Mouse (Mus musculus) kidney, adult 2 months (tissue): ENCODE results near the gene Hist2h2be. TPM values are rescaled to one million over a fixed set of nuclear protein-coding genes. Genes with fewer than 3 reads are reported as not detected.
"Not testable (repeated sequence)": the region's sequence is repeated elsewhere in the genome, so short reads cannot be mapped to it uniquely, and the experiment has no call there.

ENCODE experiments used
- DNase-seq: peaks from one replicate; pipeline ENCODE4 v3.0.0; 2021
- H3K27ac ChIP-seq: fragments of 200-500 bp; 2 replicates; pipeline ENCODE4 v1.5.1; 2012; ENCODE audit warnings: low read depth, low read length, control low read depth, inconsistent platforms; ENCODE audit not compliant: insufficient read depth
- H3K27me3 ChIP-seq: fragments of 200-500 bp; replicated peaks from 2 replicates; pipeline ENCODE4 v1.6.1; 2012; ENCODE audit warnings: mild to moderate bottlenecking, moderate library complexity, low read length, inconsistent platforms; ENCODE audit not compliant: control insufficient read depth, insufficient read depth
- H3K36me3 ChIP-seq: fragments of 200-500 bp; 2 replicates; pipeline ENCODE4 v1.6.1; 2012; ENCODE audit warnings: mild to moderate bottlenecking, moderate library complexity, low read length, inconsistent platforms; ENCODE audit not compliant: control insufficient read depth, insufficient read depth
- H3K4me1 ChIP-seq: fragments of 200-500 bp; 2 replicates; pipeline ENCODE4 v1.6.1; 2011; ENCODE audit warnings: low read length; ENCODE audit not compliant: control insufficient read depth, insufficient read depth
- H3K4me3 ChIP-seq: fragments of 200-500 bp; 2 replicates; pipeline ENCODE4 v1.5.1; 2011; ENCODE audit warnings: mild to moderate bottlenecking, low read depth, low read length, control low read depth; ENCODE audit not compliant: insufficient read depth
- CTCF ChIP-seq: fragments of 200-500 bp; conservative IDR thresholded peaks from 2 replicates; pipeline ENCODE4 v1.5.1; 2011; ENCODE audit warnings: low read depth, mild to moderate bottlenecking, control low read depth, low read length, moderate library complexity, mixed read lengths; ENCODE audit not compliant: insufficient read depth, insufficient read length
- POLR2A ChIP-seq: fragments of 200-500 bp; IDR thresholded peaks from one replicate; pipeline ENCODE4 v1.6.1; 2011; ENCODE audit warnings: low read depth, low read length, control low read depth
- WGBS: fragments of 180-500 bp; shearing (Covaris S2); methylation state at CpG from one replicate; pipeline ENCODE4 v1.1.7; 2018; 5-methylcytosine and 5-hydroxymethylcytosine counted together
- polyA plus RNA-seq: library from polyadenylated mRNA; depleted of rRNA; stranded (reverse); fragments of >200 nt; gene quantifications from 2 replicates; pipeline ENCODE4 v1.2.3, GENCODE M21; 2012; rRNA removed

The Hist2h2be gene
- polyA plus RNA-seq, 1 experiment = 6.0 TPM

DNA sequence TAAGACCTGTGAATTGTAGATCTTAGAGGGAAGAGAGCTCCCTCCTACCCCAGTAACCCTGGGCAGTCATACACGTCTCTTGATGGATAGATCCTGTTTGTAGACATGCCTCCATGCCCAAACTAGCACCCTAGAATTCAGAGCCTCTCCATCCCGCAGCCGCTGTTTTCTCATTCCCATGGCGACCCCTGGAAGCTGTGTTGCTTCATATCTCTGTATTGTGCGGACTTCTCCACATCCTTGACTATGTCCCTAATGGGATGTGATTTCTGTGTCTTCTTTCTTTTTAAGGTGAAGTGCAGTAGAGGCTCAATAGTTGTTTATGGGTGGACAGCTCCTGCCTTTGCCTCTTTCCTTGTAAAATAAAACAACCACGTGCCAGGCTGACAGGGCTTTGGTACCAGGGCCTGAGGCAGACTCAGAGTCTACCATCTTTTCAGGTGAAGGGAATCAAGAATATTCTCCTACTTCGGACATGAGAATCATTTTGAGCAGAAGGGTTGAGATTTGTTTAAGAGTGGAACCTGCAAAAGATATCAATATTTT, 43.6 kb downstream of the Hist2h2be start:
- peaks cover 8% of the 10 kb centered on the region; the same call in 1 of the 2 replicates for H3K4me1 ChIP-seq
- no peaks in the 10 kb centered on the region for H3K27me3 ChIP-seq
- no peak for DNase-seq
- TF ChIP-seq POLR2A (no peak), CTCF (no peak)
- H3K4me3 ChIP-seq = no peak overlapping the region
- no peaks in the 10 kb centered on the region for H3K36me3 ChIP-seq
- peak overlapping the region; percentile 97 for H3K27ac ChIP-seq
- 76% methylated on average over 7 of the region's 7 CpGs for WGBS

GRCm38 (mm10) chr3:96266132-96266710, 45.3 kb downstream of the Hist2h2be start:
- Histone ChIP-seq H3K4me1 (peaks cover 12% of the 10 kb centered on the region; the same call in 1 of the 2 replicates), H3K36me3 (no peaks in the 10 kb centered on the region), H3K4me3 (no peak overlapping the region), H3K27me3 (no peaks in the 10 kb centered on the region), H3K27ac (no peak overlapping the region)
- TF ChIP-seq CTCF = no peak
- TF ChIP-seq POLR2A = no peak
- WGBS = 94% methylated on average over 8 of the region's 8 CpGs
- DNase-seq = no peak

- Histone ChIP-seq H3K27ac (no peak overlapping the region), H3K4me1 (peaks cover 8% of the 10 kb centered on the region; the same call in 1 of the 2 replicates), H3K4me3 (no peak overlapping the region), H3K27me3 (no peaks in the 10 kb centered on the region), H3K36me3 (no peaks in the 10 kb centered on the region)
- no peak for TF ChIP-seq CTCF
- no peak for TF ChIP-seq POLR2A
- 81% methylated on average over 4 of the region's 4 CpGs for WGBS
- no peak for DNase-seq
These were observed 46.6 kb downstream of the Hist2h2be start for GRCm38 (mm10) chr3:96267541-96267940.

DNA sequence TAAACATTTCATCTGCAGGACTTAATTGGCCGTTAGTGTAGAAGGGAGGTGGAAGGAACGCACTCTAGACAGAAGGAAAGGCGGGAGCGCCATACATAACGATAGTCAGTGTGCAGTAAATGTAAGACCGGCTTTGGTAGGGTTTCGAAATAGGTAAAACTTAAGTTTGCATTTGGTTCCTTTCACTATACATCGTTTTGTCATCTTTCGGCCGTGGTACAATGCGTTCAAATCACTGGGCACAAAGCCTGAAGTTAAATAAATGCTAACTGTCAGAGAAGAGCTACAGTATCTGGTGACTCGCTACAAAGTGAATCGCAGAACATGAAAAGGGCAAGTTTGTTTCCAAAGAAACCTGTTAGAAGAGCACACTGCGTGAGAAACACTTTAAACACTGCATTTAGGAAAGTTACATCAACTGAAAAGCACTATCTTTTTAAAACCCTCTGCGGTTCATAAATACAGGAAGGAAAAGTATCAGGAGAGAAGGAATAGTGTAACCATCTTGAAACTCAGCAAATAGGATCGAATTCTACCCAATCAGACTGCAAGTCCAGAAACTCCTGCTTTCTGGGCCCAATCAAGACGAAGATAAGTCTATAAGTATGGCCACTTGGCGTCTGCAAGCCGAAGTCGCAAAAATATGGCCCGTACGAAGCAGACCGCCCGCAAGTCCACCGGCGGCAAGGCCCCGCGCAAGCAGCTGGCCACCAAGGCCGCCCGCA, 47.3 kb downstream of the Hist2h2be start, which contains the start of gene Hist2h3b:
Gene Hist2h3b (plus strand): TSS at position 604 of the 725 bp plus-strand sequence.
- DNase-seq = peak; percentile 91
- 14% methylated on average over 30 of the region's 30 CpGs for WGBS
- Histone ChIP-seq H3K27ac (peak within 1 kb of the TSS; percentile 91), H3K4me3 (peak within 1 kb of the TSS; percentile 62), H3K27me3 (no peaks in the 10 kb centered on the region), H3K4me1 (peaks cover 8% of the 10 kb centered on the region; the same call in 1 of the 2 replicates), H3K36me3 (no peaks in the 10 kb centered on the region)
- TF ChIP-seq CTCF = no peak
- TF ChIP-seq POLR2A = peak; percentile 74

- H3K4me1 ChIP-seq, DNase-seq, H3K36me3 ChIP-seq, H3K27me3 ChIP-seq: not testable (repeated sequence)
- 1% methylated on average over 15 of the region's 44 CpGs for WGBS
- peak overlapping the region; percentile 62 for H3K4me3 ChIP-seq
- H3K27ac ChIP-seq = peak overlapping the region; percentile 91
These were observed 48.0 kb downstream of the Hist2h2be start for GRCm38 (mm10) chr3:96268776-96269378.

GRCm38 (mm10) chr3:96269511-96270474, 48.9 kb downstream of the Hist2h2be start, which contains the start of gene Hist2h2bb:
Gene Hist2h2bb (plus strand): TSS chr3:96269752.
- H3K36me3 ChIP-seq = no peaks in the 10 kb centered on the region
- peak within 1 kb of the TSS; percentile 91 for H3K27ac ChIP-seq
- peaks cover 8% of the 10 kb centered on the region; the same call in 1 of the 2 replicates for H3K4me1 ChIP-seq
- H3K4me3 ChIP-seq = peak within 1 kb of the TSS; percentile 72
- no peaks in the 10 kb centered on the region for H3K27me3 ChIP-seq
- no peak for TF ChIP-seq CTCF
- TF ChIP-seq POLR2A = peak; percentile 97
- peak; percentile 98 for DNase-seq
- WGBS = 2% methylated on average over 45 of the region's 45 CpGs

Other genes starting within 250 kb of the Hist2h2be start
- gene Plekho1, start 225.1 kb upstream of the Hist2h2be start, polyA plus RNA-seq = 32.4 and 33.2 TPM in 2 replicates
- gene Vps45, start 162.7 kb upstream of the Hist2h2be start, polyA plus RNA-seq = 6.7 and 7.9 TPM in 2 replicates
- 10.1 and 15.0 TPM in 2 replicates for gene Otud7b, start 116.6 kb upstream of the Hist2h2be start, polyA plus RNA-seq
- gene Mtmr11, start 59.1 kb upstream of the Hist2h2be start, polyA plus RNA-seq = 56.8 and 65.7 TPM in 2 replicates
- gene Sf3b4, start 48.8 kb upstream of the Hist2h2be start, polyA plus RNA-seq = 52.6 and 57.3 TPM in 2 replicates
- gene Sv2a, start 40.0 kb upstream of the Hist2h2be start, polyA plus RNA-seq = 20.8 and 27.3 TPM in 2 replicates
- gene Bola1, start 1.4 kb upstream of the Hist2h2be start, polyA plus RNA-seq = 67.8 and 79.8 TPM in 2 replicates
- gene Hist2h2ab, start 1.3 kb upstream of the Hist2h2be start, polyA plus RNA-seq = 0.66 and 1.7 TPM in 2 replicates
- gene Hist2h2ac, start 239 bp upstream of the Hist2h2be start, polyA plus RNA-seq = 3.7 and 6.3 TPM in 2 replicates
- 8.6 and 12.9 TPM in 2 replicates for gene Hist2h3c2, start 18.0 kb downstream of the Hist2h2be start, polyA plus RNA-seq
- 162 and 196 TPM in 2 replicates for gene Hist2h2aa2, start 19.2 kb downstream of the Hist2h2be start, polyA plus RNA-seq
- gene Hist2h2aa1, start 24.4 kb downstream of the Hist2h2be start, polyA plus RNA-seq = 285 and 388 TPM in 2 replicates
- not detected in 2 replicates for gene Hist2h3c1, start 25.6 kb downstream of the Hist2h2be start, polyA plus RNA-seq
- 1.5 and 2.7 TPM in 2 replicates for gene Hist2h4, start 42.2 kb downstream of the Hist2h2be start, polyA plus RNA-seq
- gene Hist2h3b, start 47.5 kb downstream of the Hist2h2be start, polyA plus RNA-seq = 10.1 and 14.1 TPM in 2 replicates
- 0.97 and 1.1 TPM in 2 replicates for gene Hist2h2bb, start 48.6 kb downstream of the Hist2h2be start, polyA plus RNA-seq
- 1.3 TPM in 2 replicates for gene Fcgr1, start 72.8 kb downstream of the Hist2h2be start, polyA plus RNA-seq
- 0.08 and 0.14 TPM in 2 replicates for gene BC107364, start 231.2 kb downstream of the Hist2h2be start, polyA plus RNA-seq